Mouse (Mus musculus): ENCODE data around the gene Slc13a5.

GRCm38 (mm10) chr11:72273341-72273740, 6.3 kb upstream of the Slc13a5 start:
- TF ChIP-seq GATA1 (IDR thresholded peaks at IDR 0.05; ENCODE audit: borderline replicate concordance, low read length) (no peak), FLI1 (IDR thresholded peaks at IDR 0.05; ENCODE audit: low read length) (no peak)

All from megakaryocyte, embryonic 14.5 days (primary cell).